Comparison of ENCODE assay signal across 8 mouse cellular contexts in the genomic region with DNA sequence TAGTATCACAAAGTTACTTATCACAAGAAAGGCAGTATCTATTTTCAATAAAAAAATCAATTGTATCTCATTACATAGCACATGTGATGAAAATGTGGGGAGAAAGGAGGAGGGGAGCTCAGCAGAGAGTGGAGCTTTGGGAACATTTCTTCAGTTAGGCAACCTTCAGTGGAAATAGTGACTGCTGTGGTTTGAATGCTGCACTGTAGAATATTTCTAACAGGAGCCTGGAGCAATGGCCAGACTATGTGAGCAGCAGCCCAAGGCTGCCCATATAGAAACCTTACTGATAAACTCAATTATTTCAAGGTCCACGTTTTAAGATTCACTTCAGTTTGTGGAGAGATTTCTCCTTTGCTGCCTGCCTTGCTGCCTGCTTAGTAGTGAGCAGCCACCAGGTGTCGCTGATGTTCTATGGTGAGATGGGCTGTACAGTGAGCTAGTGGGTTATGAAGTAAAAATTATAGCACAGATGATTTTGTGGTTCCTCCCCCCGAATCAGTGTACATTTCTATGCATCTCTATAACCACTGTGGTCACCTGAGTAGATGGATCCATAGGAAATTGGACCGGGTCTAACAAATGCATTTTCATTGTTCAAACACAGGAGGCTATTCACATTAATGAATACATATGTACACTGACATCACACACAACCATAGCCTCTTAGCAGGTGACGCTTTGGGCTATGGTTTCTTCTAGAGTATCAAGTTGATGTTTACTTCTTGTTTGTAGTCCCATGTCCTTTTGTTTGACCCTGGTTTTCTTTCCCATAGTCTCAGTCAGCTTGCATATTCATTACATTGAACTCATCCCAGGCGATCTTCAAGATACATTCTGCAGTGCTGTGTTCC.
DNase-seq lines count a peak whose midpoint lies in the region; ATAC-seq and TF ChIP-seq lines count a peak whose summit lies in the region.

No protein-coding gene starts in this region.

- H3K36me3 ChIP-seq in liver, embryonic 12.5 days = no peaks in the 10 kb centered on the region
- H3K36me3 ChIP-seq in liver, embryonic 13.5 days = no peaks in the 10 kb centered on the region
- no peaks in the 10 kb centered on the region for H3K36me3 ChIP-seq in neural tube, embryonic 12.5 days
- no peaks in the 10 kb centered on the region for H3K36me3 ChIP-seq in thymus, adult 2 months (ENCODE audit: control insufficient read depth, insufficient read depth, low read length)

- H3K4me3 ChIP-seq in liver, embryonic 12.5 days = no peak overlapping the region
- no peak overlapping the region for H3K4me3 ChIP-seq in liver, embryonic 13.5 days (replicated peaks)
- no peak overlapping the region for H3K4me3 ChIP-seq in neural tube, embryonic 12.5 days
- H3K4me3 ChIP-seq in thymus, adult 2 months (ENCODE audit: control insufficient read depth, insufficient read depth, low read length) = no peak overlapping the region

- no peak for TF ChIP-seq CTCF in thymus, adult 2 months (IDR thresholded peaks at IDR 0.05; ENCODE audit: borderline replicate concordance, control insufficient read depth, extremely low read depth, insufficient read depth, low read length, poor library complexity)

- 20% methylated on average over 6 of the region's 6 CpGs for WGBS in liver, embryonic 12.5 days (ENCODE audit: insufficient replicate concordance)
- WGBS in liver, embryonic 13.5 days (ENCODE audit: insufficient replicate concordance) = 24% methylated on average over 6 of the region's 6 CpGs
- 40% methylated on average over 6 of the region's 6 CpGs for WGBS in neural tube, embryonic 12.5 days
- 32% methylated on average over 6 of the region's 6 CpGs for WGBS in thymus, adult 2 months

- no peak overlapping the region for H3K27ac ChIP-seq in liver, embryonic 12.5 days
- H3K27ac ChIP-seq in liver, embryonic 13.5 days = no peak overlapping the region
- H3K27ac ChIP-seq in neural tube, embryonic 12.5 days = no peak overlapping the region
- H3K27ac ChIP-seq in thymus, adult 2 months (ENCODE audit: control insufficient read depth, insufficient read depth, low read length) = no peak overlapping the region

- no peaks in the 10 kb centered on the region for H3K4me1 ChIP-seq in liver, embryonic 12.5 days
- H3K4me1 ChIP-seq in liver, embryonic 13.5 days (replicated peaks) = no peaks in the 10 kb centered on the region
- H3K4me1 ChIP-seq in neural tube, embryonic 12.5 days = no peaks in the 10 kb centered on the region
- no peaks in the 10 kb centered on the region for H3K4me1 ChIP-seq in thymus, adult 2 months (replicated peaks; ENCODE audit: control insufficient read depth, insufficient read depth, low read length)

- TF ChIP-seq POLR2A in thymus, adult 2 months (IDR thresholded peaks at IDR 0.05; ENCODE audit: control insufficient read depth, extremely low read depth, insufficient read depth, low read length, poor library complexity) = no peak

- H3K4me2 ChIP-seq in liver, embryonic 12.5 days = no peak overlapping the region
- H3K4me2 ChIP-seq in liver, embryonic 13.5 days = no peak overlapping the region
- no peak overlapping the region for H3K4me2 ChIP-seq in neural tube, embryonic 12.5 days (replicated peaks)

- DNase-seq in liver = peak; percentile 61
- DNase-seq in cerebellum, postnatal 36 days = peak; percentile 62 to 74
- peak; percentile 76 for DNase-seq in gastrocnemius, postnatal 10 days
- peak; percentile 84 for DNase-seq in kidney, postnatal 10 days
- no peak for DNase-seq in liver, embryonic 13.5 days
- DNase-seq in thymus, adult 2 months = peak; percentile 39

- no peak for ATAC-seq in liver, embryonic 12.5 days
- 0 out of 2 replicates have a peak, but pooled peaks have one; percentile 41 for ATAC-seq in liver, embryonic 13.5 days (ENCODE audit: low read depth)
- peak; percentile 85 for ATAC-seq in neural tube, embryonic 12.5 days (ENCODE audit: low FRiP score, low read depth)

- H3K9ac ChIP-seq in liver, embryonic 12.5 days = no peak overlapping the region
- no peak overlapping the region for H3K9ac ChIP-seq in liver, embryonic 13.5 days
- H3K9ac ChIP-seq in neural tube, embryonic 12.5 days = no peak overlapping the region

- no peaks in the 10 kb centered on the region for H3K9me3 ChIP-seq in liver, embryonic 12.5 days (replicated peaks)
- H3K9me3 ChIP-seq in liver, embryonic 13.5 days (replicated peaks) = no peaks in the 10 kb centered on the region
- no peaks in the 10 kb centered on the region for H3K9me3 ChIP-seq in neural tube, embryonic 12.5 days

- no peaks in the 10 kb centered on the region for H3K27me3 ChIP-seq in liver, embryonic 12.5 days (replicated peaks)
- H3K27me3 ChIP-seq in liver, embryonic 13.5 days = no peaks in the 10 kb centered on the region
- no peaks in the 10 kb centered on the region for H3K27me3 ChIP-seq in neural tube, embryonic 12.5 days (replicated peaks)
- no peaks in the 10 kb centered on the region for H3K27me3 ChIP-seq in thymus, adult 2 months (ENCODE audit: control insufficient read depth, insufficient read depth, low read length)
